Mouse (Mus musculus) frontal cortex, postnatal 14 days (tissue): ENCODE results near the gene Bms1.

ENCODE experiments used
- DNase-seq, 2 experiments: peaks; one replicate each; pipeline ENCODE4 v3.0.0; 2022; ENCODE audit warnings: low spot score in 2 of 2

Bms1 gene

DNA sequence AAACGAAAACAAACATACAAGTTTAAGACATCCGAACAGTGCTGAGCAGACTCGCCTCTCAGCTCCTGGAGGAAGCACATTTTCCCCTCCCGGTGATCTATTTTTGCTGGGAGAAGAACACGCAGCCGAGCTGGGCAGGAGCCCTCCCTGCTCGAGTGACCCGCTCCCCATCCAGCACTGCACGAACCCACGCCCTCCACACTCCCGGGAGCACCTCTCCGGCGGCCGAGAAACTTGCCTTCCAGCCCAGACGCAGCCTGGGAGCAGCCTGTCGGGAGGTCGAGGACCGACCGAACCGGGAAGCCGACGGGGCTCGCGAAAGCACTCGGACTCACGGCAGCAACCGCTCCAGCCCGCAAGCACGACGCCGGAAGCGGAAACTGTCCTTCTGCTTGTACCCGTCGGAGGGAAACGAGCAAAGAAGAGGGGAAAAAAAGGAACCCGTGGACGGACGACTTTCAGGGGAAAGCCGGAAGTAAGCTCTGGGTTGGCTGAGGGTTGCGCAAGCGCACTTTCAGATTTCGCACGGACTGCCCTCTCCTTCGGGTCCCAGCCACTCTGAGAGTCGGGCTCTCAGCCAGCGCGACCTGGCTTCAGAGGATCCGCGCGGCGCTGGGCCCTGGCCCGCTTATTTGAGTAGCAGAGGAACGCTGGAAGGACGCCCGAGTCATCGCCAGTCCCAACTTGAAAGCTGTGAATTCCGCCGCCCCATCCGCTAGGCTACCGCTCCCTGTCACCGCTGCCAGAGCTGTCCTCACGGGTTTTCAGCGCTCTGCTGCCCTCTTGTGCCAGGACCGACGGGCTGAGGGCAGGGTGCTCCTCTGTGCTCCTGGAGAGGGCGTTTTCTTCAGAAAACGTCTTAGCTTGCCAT lies at the start of gene Bms1:
Bms1 (minus strand) TSS at position 425 of the 871 bp plus-strand sequence.
- peak; percentile 90 to 92 for DNase-seq

- DNase-seq: no peak
These were observed 42.9 kb upstream of the Bms1 start for GRCm38 (mm10) chr6:118462069-118462705.

DNA sequence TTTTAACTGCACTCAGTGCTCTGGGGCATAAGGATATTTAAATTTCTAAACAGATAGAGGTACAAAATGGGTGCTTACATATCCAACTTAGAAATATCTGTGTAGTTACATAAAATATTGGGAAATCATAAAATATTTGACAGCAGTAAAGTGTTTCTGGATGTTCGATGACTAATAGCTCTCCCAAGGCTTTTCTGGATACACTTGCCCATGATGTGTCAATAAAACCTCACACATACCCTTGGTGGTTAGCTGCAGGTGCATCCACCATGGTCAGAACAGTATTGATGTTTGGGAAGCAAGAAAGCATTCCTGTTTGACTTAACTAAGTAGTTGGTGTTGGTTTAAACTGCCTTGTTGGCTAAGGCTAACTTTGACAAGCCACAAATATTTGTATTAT lies 38.5 kb upstream of the Bms1 start:
- DNase-seq: no peak

GRCm38 (mm10) chr6:118455042-118455631 lies 35.9 kb upstream of the Bms1 start, which contains the start of gene Zfp248:
Gene Zfp248 (minus strand): TSS chr6:118455528.
- DNase-seq: peak; percentile 91 to 93

GRCm38 (mm10) chr6:118454452-118454851 lies 35.2 kb upstream of the Bms1 start:
- peak in 1 of 2 experiments; percentile 10 for DNase-seq

- DNase-seq: no peak
These were observed 12.2 kb upstream of the Bms1 start for GRCm38 (mm10) chr6:118431502-118431901.

- DNase-seq: no peak
These were observed 7.4 kb upstream of the Bms1 start for GRCm38 (mm10) chr6:118426666-118427065.

DNA sequence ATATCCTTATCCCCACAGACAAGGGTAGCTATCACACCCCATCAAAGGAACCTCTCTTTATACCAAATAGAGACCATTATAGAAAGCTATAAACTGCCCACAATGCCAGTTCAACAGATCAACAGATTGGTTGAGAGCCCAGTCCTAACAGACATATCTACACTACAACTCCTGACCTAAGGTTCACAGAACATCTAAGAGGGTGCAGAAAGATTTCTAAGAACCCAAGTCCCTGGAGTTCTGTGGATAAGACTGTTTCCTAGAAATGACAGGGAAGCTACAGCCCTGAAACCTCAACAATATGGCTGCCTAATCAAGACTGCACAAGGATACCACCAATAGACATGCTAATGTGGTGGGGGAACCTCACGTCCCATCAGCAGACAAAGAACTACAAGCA lies 8.8 kb downstream of the Bms1 start:
- no peak for DNase-seq

DNA sequence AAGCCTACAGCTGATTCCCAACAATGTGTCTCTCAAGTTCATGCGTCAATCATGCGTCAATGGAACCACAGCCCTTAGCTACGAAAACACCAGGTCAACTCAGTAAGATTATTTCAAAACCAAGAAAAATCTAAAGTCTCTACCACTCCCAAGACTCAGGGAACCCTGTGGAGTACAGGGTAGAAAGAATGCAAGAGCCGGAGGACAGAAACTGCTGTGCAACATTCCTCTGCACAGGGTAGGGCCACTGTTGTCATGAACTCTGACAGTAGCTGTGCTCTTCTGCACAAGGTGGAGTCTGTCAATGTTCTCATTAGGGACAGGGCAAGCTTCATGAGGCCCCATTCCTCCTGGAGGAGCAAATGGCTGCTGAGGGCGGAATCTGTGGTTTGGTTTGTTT lies 10.8 kb downstream of the Bms1 start:
- no peak for DNase-seq

DNA sequence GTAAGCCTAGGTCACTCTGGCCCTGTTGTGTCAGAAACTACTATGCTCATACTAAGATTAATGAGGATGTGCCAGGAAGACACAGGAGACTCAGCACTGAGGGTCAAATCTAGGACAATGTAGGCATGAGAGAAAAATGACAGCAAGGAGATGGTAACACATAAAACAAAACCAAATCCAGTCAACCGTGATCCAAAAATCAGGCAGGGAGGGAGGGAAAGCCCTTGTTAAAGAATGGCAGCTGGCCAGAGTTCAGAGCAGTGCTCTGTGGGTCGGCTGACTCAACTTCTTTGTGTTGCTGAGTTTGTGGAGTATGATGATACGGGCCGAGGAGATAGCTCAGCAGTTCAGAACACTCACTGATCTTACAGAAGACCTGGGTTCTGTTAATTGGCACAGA lies 12.9 kb downstream of the Bms1 start:
- DNase-seq: no peak

- no peak for DNase-seq
These were observed 28.5 kb downstream of the Bms1 start for GRCm38 (mm10) chr6:118390746-118391145.

DNA sequence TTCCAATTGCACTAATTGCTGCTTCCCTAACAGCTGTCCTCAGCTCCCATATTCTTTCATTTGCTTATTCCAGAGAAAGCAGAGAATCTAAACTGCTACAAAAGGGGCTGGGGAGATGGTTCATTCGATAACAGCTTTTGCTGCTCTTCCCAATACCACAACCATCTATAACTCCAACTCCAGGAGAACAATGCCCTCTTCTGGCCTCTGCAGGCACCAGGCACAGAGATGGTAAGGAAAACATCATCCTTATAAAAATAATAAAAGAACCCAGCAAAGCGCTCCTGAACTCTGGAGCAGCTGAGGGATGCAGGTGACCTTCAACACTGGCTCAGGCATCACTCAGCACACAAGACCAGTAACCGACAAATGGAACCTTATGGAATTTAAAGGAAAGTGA lies 33.3 kb downstream of the Bms1 start:
- no peak for DNase-seq

- DNase-seq: no peak
These were observed 38.0 kb downstream of the Bms1 start for GRCm38 (mm10) chr6:118381234-118381633.

GRCm38 (mm10) chr6:118380630-118381029 lies 38.6 kb downstream of the Bms1 start:
- no peak for DNase-seq

- DNase-seq: peak; percentile 49 to 76
These were observed 39.7 kb downstream of the Bms1 start for GRCm38 (mm10) chr6:118379451-118380167.

DNA sequence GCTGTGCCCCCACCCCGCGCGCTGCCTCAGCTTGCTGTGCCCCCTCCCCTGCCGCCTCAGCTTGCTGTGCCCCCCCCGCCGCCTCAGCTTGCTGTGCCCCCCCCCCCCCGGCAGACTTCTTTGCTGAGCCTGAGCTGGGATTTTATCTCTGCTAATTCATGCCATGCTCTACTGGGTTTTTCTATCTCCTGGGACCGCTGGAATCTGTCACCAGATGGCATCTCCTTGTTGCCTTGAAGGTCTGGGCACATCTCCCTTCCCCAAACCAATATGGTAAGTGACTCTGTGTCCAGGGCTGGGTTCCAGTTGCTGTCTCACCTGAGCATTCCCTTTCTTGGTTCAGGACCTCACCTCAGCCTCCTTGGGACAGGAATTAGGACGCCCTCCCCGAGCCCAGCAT lies 41.7 kb downstream of the Bms1 start:
- no peak for DNase-seq

DNA sequence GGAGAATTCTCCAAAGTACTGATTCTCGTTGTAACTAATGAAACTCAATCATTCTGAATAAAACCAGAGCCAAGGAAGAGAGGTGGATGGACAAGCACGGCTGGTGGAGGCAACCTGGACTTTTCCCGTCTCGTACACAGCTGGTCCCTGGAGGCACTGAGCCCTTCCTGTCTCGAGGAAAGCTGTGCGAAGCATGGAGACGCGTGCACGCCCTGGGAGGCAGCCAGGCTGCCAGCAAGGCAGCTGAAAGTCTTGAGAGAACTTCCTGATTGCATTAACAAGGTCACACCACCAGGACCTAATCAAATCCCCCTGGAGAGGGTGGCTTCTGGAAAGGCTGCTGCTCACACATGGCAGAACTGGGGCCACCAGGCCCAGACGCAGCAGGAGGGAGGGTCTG lies 43.3 kb downstream of the Bms1 start:
- DNase-seq: no peak

DNA sequence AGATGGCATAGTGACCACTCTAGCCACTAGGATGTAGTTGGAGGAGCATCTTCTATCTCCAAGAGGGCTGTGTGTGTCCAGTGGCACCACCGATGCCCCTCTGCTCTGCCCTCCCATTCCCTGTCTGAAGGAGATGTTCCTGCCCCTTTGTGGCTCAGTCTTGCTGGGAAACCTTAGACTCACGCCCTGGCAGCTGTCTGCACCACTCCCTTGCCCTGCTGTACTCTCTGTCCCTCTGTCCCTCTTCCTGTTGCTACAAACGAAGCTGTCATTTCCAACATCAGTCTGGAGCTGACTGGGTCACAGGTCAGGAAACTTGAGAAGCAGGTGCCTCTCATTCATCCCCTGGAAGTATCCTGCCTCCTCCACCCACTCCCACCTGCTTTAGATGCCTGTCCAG lies 43.8 kb downstream of the Bms1 start:
- DNase-seq: no peak

- DNase-seq: no peak
These were observed 44.2 kb downstream of the Bms1 start for GRCm38 (mm10) chr6:118375026-118375425.

GRCm38 (mm10) chr6:118373294-118373693 lies 46.0 kb downstream of the Bms1 start:
- DNase-seq: no peak

DNA sequence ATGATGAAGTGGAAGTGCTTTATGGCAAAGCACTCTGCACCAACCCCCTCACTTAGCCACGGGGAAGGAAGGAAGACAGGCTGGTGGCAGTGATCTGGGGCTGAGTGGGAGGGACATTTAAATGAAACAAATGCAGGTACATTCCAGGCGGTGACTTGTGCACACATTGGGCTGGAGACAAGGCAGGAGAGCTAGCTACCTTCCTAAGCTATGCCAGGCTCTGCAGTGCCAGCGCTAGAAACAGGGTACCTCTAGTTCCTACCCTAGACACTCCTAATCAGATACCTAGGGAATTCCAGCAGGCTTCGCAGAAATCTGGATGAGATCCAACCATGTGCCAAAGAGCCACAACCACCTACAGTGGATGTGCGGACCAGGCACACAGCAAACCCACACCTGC lies 46.5 kb downstream of the Bms1 start:
- no peak for DNase-seq

- no peak for DNase-seq
These were observed 51.8 kb downstream of the Bms1 start for GRCm38 (mm10) chr6:118367502-118367901.
